Mouse (Mus musculus): ENCODE measurements around the gene Cphx2. TPM values are rescaled to one million over a fixed set of nuclear protein-coding genes. Genes with fewer than 3 reads are reported as not detected.
"Not testable (repeated sequence)": the region's sequence is repeated elsewhere in the genome, so short reads cannot be mapped to it uniquely, and the experiment has no call there.

Cphx2 gene
- not detected in 2 replicates for polyA plus RNA-seq (2015; fragmentation: Nextera tagmentation; extraction: Ambion mirVana)

GRCm38 (mm10) chr14:26081216-26081615 is at the start of gene Cphx2:
Cphx2 (plus strand) TSS chr14:26081516.
- H3K9ac ChIP-seq (replicated peaks); H3K27me3 ChIP-seq; H3K36me3 ChIP-seq; ATAC-seq; H3K9me3 ChIP-seq; H3K27ac ChIP-seq; H3K4me1 ChIP-seq (replicated peaks); H3K4me2 ChIP-seq (replicated peaks); H3K4me3 ChIP-seq (replicated peaks): not testable (repeated sequence)
- WGBS, result no CpG with 5 or more reads among the region's 6 CpGs

GRCm38 (mm10) chr14:26034364-26034763 is 47.0 kb upstream of the Cphx2 start:
- H3K27ac ChIP-seq; ATAC-seq; H3K27me3 ChIP-seq; H3K36me3 ChIP-seq; H3K9me3 ChIP-seq; H3K4me2 ChIP-seq (replicated peaks); H3K4me3 ChIP-seq (replicated peaks); H3K4me1 ChIP-seq (replicated peaks); H3K9ac ChIP-seq (replicated peaks): not testable (repeated sequence)
- no CpG with 5 or more reads among the region's 3 CpGs for WGBS

GRCm38 (mm10) chr14:26035439-26035838 is 45.9 kb upstream of the Cphx2 start:
- not testable (repeated sequence) for H3K27ac ChIP-seq; H3K4me3 ChIP-seq (replicated peaks); H3K9me3 ChIP-seq; ATAC-seq; H3K9ac ChIP-seq (replicated peaks); H3K36me3 ChIP-seq; H3K4me2 ChIP-seq (replicated peaks); H3K27me3 ChIP-seq; H3K4me1 ChIP-seq (replicated peaks)
- WGBS, result no CpG with 5 or more reads among the region's 6 CpGs

- not testable (repeated sequence) for H3K27me3 ChIP-seq; H3K9ac ChIP-seq (replicated peaks); ATAC-seq; H3K4me1 ChIP-seq (replicated peaks); H3K9me3 ChIP-seq; H3K36me3 ChIP-seq; H3K27ac ChIP-seq; H3K4me2 ChIP-seq (replicated peaks); H3K4me3 ChIP-seq (replicated peaks)
- WGBS, result no CpG with 5 or more reads among the region's 26 CpGs
Observed at GRCm38 (mm10) chr14:26042611-26043010, 38.7 kb upstream of the Cphx2 start, which contains the start of gene Gm9780. Gm9780 (minus strand) TSS chr14:26042711.

GRCm38 (mm10) chr14:26045007-26045406 is 36.3 kb upstream of the Cphx2 start:
- not testable (repeated sequence) for H3K4me3 ChIP-seq (replicated peaks); H3K4me2 ChIP-seq (replicated peaks); H3K36me3 ChIP-seq; H3K27ac ChIP-seq; H3K9ac ChIP-seq (replicated peaks); H3K4me1 ChIP-seq (replicated peaks); H3K27me3 ChIP-seq; ATAC-seq; H3K9me3 ChIP-seq
- no CpG with 5 or more reads among the region's 5 CpGs for WGBS

- not testable (repeated sequence) for H3K36me3 ChIP-seq; ATAC-seq; H3K9me3 ChIP-seq; H3K9ac ChIP-seq (replicated peaks); H3K4me3 ChIP-seq (replicated peaks); H3K27me3 ChIP-seq; H3K4me1 ChIP-seq (replicated peaks); H3K4me2 ChIP-seq (replicated peaks); H3K27ac ChIP-seq
- no CpG with 5 or more reads among the region's 8 CpGs for WGBS
Observed at GRCm38 (mm10) chr14:26047026-26047425, 34.3 kb upstream of the Cphx2 start.

- H3K9ac ChIP-seq (replicated peaks); H3K4me2 ChIP-seq (replicated peaks); H3K4me1 ChIP-seq (replicated peaks); H3K4me3 ChIP-seq (replicated peaks); H3K9me3 ChIP-seq; H3K27me3 ChIP-seq; ATAC-seq; H3K36me3 ChIP-seq; H3K27ac ChIP-seq: not testable (repeated sequence)
- no CpG with 5 or more reads among the region's 9 CpGs for WGBS
Observed at GRCm38 (mm10) chr14:26048767-26049166, 32.5 kb upstream of the Cphx2 start.

GRCm38 (mm10) chr14:26058184-26058583 is 23.1 kb upstream of the Cphx2 start:
- H3K36me3 ChIP-seq; ATAC-seq; H3K4me3 ChIP-seq (replicated peaks); H3K27me3 ChIP-seq; H3K9me3 ChIP-seq; H3K4me2 ChIP-seq (replicated peaks); H3K9ac ChIP-seq (replicated peaks); H3K4me1 ChIP-seq (replicated peaks); H3K27ac ChIP-seq: not testable (repeated sequence)
- WGBS, result no CpG with 5 or more reads among the region's 3 CpGs

GRCm38 (mm10) chr14:26059362-26059761 is 22.0 kb upstream of the Cphx2 start:
- not testable (repeated sequence) for H3K36me3 ChIP-seq; H3K4me2 ChIP-seq (replicated peaks); H3K4me3 ChIP-seq (replicated peaks); H3K9ac ChIP-seq (replicated peaks); H3K27me3 ChIP-seq; H3K27ac ChIP-seq; H3K9me3 ChIP-seq; H3K4me1 ChIP-seq (replicated peaks); ATAC-seq
- no CpG with 5 or more reads among the region's 6 CpGs for WGBS

- not testable (repeated sequence) for H3K27me3 ChIP-seq; H3K4me1 ChIP-seq (replicated peaks)
- no CpG with 5 or more reads among the region's 44 CpGs for WGBS
Observed at GRCm38 (mm10) chr14:26066574-26067324, 14.6 kb upstream of the Cphx2 start.

GRCm38 (mm10) chr14:26067325-26067633 is 14.0 kb upstream of the Cphx2 start, which contains the start of gene Tmem254c:
Tmem254c (minus strand) TSS chr14:26067355.
- no CpG with 5 or more reads among the region's 10 CpGs for WGBS
- H3K36me3 ChIP-seq; H3K4me3 ChIP-seq (replicated peaks); H3K9me3 ChIP-seq; H3K4me1 ChIP-seq (replicated peaks); H3K4me2 ChIP-seq (replicated peaks); H3K9ac ChIP-seq (replicated peaks); H3K27ac ChIP-seq; H3K27me3 ChIP-seq: not testable (repeated sequence)
- ATAC-seq, result peak; percentile 86; the same call in 1 of the 2 replicates

More at GRCm38 (mm10) chr14:26066574-26067324, 14.6 kb upstream of the Cphx2 start:
- not testable (repeated sequence) for H3K9ac ChIP-seq (replicated peaks); H3K9me3 ChIP-seq; H3K4me3 ChIP-seq (replicated peaks); H3K36me3 ChIP-seq; H3K27ac ChIP-seq; H3K4me2 ChIP-seq (replicated peaks)
- peak; percentile 95 for ATAC-seq

GRCm38 (mm10) chr14:26076620-26077390 is 4.5 kb upstream of the Cphx2 start:
- H3K9me3 ChIP-seq; ATAC-seq; H3K4me3 ChIP-seq (replicated peaks); H3K27me3 ChIP-seq; H3K4me1 ChIP-seq (replicated peaks); H3K4me2 ChIP-seq (replicated peaks); H3K9ac ChIP-seq (replicated peaks); H3K27ac ChIP-seq; H3K36me3 ChIP-seq: not testable (repeated sequence)
- no CpG with 5 or more reads among the region's 5 CpGs for WGBS
